Mouse (Mus musculus): Measurements from ENCODE around the gene Harbi1.
"Not testable (repeated sequence)": the region's sequence is repeated elsewhere in the genome, so short reads cannot be mapped to it uniquely, and the experiment has no call there.

Gene Harbi1

DNA sequence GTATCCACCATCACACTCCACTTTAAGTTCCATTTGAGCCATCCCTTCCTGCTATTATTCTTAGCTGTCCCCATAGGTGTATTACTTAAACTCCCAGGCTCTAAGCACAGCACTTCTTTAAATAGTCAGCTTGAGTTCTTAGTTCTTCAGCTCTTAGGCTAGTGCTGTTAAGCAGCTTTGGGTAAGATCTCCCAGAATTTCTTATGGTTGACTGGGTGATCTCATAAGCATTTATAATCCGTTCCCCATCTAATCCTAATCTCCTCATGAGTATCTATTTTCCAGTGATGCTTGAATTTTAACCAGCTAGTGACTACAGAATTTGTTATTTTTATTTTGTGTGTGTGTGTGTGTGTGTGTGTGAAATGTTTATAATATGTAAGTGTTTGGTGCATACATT is 4.3 kb downstream of the Harbi1 start:
- no peak for DNase-seq (ENCODE audit: low read depth, low spot score)

DNA sequence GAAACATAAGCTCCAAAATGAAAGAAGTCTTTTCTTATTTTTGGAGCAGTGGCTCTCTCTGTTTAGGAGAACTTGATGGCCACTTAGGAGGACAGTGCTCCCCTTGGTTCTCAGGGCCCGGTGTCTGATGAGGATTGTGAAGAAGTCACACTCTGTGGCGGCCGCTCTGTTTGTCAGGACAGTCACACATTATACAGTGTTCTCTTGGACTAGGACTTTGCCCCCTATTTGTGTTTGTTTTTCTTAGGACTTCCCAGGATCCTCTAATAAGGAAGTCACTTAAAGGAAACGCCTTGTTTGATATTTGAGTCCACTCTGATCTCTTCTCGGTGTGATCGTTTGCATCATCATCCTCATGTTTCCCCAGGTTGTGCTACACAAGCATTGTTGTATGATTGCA is 7.6 kb downstream of the Harbi1 start:
- no peak for DNase-seq (ENCODE audit: low read depth, low spot score)

DNA sequence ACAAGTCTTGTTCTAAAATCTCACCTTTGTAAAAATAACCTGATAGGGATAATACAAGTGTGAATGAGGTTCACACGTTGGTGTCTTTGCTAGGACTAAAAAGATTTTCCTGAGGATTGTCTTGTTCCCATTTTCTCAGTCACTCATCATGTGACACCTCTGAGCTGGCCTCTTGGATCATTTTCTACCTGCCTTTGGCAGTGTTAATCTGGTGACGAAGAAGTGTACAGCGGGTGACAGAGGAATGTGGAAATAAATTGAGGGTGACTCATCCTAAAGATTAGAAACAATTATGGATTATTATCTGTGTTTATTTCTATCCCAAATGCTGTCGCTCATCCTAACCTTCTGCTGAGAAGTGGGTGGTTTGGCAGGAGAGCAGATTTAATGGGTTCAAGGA is 12.7 kb downstream of the Harbi1 start:
- DNase-seq (ENCODE audit: low read depth, low spot score), result no peak

DNA sequence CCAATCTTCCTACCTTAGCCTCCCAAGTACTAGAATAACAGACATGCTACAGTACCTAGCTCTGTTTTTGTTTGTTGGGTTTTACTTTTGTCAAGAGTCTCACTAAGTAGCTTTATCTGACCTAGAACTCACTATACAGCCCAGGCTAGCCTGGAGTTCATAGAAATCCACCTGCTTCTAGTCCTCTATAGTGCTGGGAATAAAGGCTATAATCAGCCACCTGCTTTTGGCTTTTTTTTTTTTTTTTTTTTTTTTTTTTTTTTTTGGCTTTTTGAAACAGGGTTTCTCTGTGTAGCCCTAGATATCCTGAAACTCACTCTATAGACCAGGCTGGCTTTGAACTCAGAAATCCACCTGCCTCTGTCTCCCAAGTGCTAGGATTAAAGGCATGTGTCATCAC is 13.3 kb downstream of the Harbi1 start:
- no peak for DNase-seq (ENCODE audit: low read depth, low spot score)

DNA sequence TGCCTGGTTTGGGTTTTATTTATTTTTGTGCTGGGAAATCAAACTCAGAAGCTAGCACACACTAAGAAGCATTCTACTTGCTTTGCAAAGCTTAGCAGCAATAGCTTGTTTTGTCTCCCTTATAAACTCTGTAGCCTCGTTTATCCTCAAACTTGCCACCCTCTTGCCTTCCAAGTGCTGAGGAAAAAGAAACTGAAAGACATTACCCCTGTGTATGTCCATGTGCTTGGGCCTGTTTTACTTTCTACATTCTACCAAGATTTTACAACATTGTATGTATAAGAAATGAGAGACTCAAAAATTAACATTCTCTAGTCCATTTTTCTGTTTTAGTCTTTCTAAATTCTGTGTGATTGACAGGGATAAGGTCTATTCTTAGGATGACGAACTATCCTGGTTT is 14.1 kb downstream of the Harbi1 start:
- no peak for DNase-seq (ENCODE audit: low read depth, low spot score)

DNA sequence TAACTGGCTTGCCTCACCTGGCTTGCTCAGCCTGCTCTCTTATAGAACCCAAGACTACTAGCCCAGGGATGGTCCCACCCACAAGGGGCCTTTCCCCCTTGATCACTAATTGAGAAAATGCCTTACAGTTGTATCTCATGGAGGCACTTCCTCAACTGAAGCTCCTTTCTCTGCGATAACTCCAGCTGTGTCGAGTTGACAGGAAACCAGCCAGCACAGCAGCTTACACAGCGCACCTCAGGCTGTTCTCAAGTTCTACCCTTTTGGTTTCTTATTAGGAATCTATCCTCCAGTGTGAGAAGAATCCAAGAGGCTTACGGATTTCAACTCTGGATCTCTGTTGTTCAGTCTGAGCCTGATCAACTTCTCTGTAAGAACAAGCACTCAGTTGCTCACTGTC is 14.8 kb downstream of the Harbi1 start:
- not testable (repeated sequence) for DNase-seq (ENCODE audit: low read depth, low spot score)

DNA sequence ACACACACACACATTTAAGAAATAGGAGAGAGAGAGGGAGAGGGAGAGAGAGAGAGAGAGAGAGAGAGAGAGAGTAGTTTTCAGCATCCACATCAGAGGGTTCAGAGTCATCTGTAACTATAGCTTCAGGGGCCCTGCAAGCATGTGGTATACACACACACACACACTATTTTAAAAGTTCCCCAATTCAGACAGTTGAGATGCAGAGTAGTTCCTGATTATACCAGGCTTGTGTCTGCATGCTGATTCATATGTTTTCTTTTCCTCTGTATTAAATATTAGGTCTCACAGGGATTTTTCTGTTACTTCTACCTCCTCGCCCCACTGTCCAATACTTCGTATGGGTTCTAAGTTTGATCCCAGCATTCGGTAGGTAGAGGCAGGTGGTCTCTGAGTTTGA is 16.4 kb downstream of the Harbi1 start:
- DNase-seq (ENCODE audit: low read depth, low spot score), result no peak

DNA sequence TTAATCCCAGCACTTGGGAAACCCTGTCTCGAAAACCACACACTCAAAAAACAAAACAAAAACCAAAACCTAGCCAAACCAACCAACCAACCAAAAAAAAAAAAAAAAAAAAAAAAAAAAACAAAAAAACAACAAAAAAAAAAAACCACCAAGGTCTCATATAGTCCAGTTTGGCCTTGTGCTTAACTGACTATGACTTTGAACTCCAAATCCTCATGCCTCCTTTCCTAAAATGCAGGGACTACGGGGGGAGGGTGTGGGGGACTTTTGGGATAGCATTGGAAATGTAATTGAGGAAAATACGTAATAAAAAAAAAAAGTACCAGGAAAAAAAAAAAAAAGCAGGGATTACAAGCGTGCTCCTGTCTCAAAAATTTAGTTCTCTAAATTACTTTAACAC is 18.9 kb downstream of the Harbi1 start:
- no peak for DNase-seq (ENCODE audit: low read depth, low spot score)

DNA sequence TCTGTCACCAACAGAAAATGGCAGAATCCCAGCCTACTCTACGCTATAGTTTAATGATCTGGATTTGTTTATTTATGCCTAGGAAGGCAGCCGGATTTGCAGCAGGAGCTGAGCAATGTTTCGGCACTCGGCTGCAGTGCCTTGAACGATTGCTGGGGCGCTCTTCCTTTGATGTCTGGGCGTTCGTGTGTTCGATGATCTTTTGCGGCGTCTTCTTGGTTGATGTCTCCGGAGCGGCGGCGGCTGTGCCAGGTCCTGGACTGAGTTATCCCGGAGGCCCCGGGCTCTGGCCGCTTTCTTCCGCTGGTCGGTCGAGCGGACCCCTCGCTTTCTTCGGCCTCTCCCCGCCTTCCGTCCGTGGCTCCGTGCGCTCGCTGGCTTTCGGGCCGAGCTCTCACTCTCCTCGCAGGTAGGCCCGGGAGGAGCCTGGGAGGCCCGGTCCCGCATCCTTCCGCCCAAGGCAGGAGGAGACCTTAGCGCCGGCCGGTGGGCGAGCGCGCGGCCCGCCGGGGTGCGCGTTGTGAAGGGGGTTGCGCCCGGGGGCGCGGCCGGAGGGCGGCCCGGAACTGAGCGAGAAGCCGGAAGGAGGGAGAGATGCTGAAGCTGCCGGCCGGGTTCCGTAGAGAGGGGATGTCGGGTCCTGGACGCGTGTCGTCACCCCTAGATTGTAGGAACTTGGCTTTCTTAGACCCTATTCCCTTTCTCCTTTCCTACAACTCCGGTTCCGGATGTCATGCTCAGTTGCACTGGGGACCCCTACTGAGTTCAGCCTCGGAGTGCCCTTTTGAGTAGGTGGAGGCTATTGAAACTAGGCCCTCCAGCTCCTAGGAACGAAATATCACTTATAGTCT is 19.5 kb downstream of the Harbi1 start, which contains the start of gene Ambra1:
TSS of gene Ambra1 (plus strand) at position 164 of the 851 bp plus-strand sequence.
- DNase-seq (ENCODE audit: low read depth, low spot score), result peak; percentile 75

DNA sequence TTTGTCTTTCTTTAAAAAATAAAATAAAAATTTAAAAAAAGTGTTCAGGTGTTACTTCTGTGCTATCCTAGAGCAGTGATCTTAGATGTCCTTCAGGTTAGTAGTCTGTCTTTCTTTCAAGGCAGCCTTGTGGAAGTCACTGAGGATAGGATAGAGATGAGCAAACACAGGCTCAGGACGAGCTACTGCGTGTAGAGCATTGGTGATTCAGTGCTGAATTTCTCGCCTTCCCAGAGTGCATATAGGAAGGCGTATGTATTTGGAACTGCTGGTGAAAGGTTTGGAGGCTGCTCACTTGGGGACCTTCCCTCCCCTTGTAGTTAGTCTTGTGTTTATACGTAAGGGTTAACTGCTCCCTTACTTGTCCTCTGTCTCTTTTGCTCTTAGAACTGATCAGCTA is 24.6 kb downstream of the Harbi1 start:
- no peak for DNase-seq (ENCODE audit: low read depth, low spot score)

DNA sequence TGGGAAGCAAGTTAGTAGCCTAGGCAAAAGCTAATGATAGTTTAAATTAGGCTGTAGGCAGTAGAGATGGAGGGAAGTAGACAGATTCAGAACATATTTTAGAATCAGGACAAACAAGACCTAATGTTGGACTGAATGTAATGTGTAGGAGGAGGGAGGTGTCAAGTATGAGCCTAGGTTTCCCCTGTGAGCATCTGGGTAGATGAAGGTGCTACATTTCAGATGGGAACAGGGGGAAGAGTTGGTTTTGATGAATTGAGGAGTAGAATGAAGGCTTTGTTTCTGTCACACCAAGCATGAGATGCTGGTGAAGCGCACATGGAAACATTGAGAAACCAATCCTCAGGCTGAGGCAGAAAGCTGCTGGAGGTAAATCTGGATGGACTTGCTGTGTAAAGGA is 28.9 kb downstream of the Harbi1 start:
- DNase-seq (ENCODE audit: low read depth, low spot score), result no peak

DNA sequence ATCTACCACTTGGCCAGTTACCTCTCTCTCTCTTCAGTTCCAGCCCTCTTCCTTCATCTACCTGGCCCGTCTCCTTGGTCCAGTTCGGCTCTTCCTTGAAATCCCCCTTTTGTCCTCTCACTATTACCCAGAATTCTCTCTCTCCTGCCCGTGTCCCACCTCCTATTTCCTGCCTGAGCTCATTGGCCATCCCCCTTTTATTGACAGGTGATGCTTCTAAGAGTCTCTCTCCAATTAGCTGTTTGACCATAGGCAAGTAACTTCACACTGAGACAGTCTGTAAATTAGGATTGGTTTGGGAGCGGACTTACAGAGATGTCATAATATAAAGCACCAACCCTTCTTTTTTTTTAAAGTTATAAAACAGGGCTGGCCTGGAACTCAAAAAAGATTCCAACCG is 34.0 kb downstream of the Harbi1 start:
- DNase-seq (ENCODE audit: low read depth, low spot score), result no peak

DNA sequence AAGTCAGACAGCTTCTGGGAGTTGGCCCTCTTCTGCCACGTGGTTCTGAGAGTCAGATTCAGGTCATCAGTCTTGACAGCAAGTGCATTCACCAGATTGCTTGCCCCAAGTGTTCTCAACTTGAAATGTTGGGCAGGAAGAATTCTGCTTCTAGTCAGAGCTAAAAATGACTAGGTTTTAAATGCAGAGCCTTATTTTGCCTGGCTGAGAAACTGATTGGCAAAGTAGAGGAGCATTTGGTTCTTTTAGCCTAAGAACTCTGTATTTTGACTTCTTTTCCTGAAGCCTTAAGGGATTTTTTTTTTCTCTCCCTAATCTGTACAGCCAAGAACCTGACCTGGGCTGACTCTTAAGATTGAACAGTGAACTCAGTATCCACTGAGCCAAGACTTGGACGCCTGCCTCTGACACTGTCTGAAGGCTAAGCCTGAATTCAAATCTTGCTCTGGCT is 39.2 kb downstream of the Harbi1 start:
- no peak for DNase-seq (ENCODE audit: low read depth, low spot score)

Data from WW6 (cell line).